Mouse (Mus musculus): ENCODE data around the gene Rapgef4.

Gene Rapgef4

GRCm38 (mm10) chr2:71982868-71983597 is 2.0 kb downstream of the Rapgef4 start:
- DNase-seq (ENCODE audit: extremely low spot score, low spot score), result no peak

GRCm38 (mm10) chr2:71985730-71986129 is 4.7 kb downstream of the Rapgef4 start:
- DNase-seq (ENCODE audit: extremely low spot score, low spot score), result no peak

GRCm38 (mm10) chr2:71986276-71986848 is 5.3 kb downstream of the Rapgef4 start:
- DNase-seq (ENCODE audit: extremely low spot score, low spot score), result no peak

- peak; percentile 35 for DNase-seq (ENCODE audit: extremely low spot score, low spot score)
Observed at GRCm38 (mm10) chr2:71988572-71988971, 7.5 kb downstream of the Rapgef4 start.

- no peak for DNase-seq (ENCODE audit: extremely low spot score, low spot score)
Observed at GRCm38 (mm10) chr2:71992129-71992528, 11.1 kb downstream of the Rapgef4 start.

- DNase-seq (ENCODE audit: extremely low spot score, low spot score), result no peak
Observed at GRCm38 (mm10) chr2:71993729-71994423, 12.8 kb downstream of the Rapgef4 start.

- no peak for DNase-seq (ENCODE audit: extremely low spot score, low spot score)
Observed at GRCm38 (mm10) chr2:71998531-71998930, 17.5 kb downstream of the Rapgef4 start.

GRCm38 (mm10) chr2:72000102-72000501 is 19.1 kb downstream of the Rapgef4 start:
- DNase-seq (ENCODE audit: extremely low spot score, low spot score), result no peak

- DNase-seq (ENCODE audit: extremely low spot score, low spot score), result no peak
Observed at GRCm38 (mm10) chr2:72002843-72003370, 21.9 kb downstream of the Rapgef4 start.

- DNase-seq (ENCODE audit: extremely low spot score, low spot score), result no peak
Observed at GRCm38 (mm10) chr2:72003756-72004525, 22.9 kb downstream of the Rapgef4 start.

GRCm38 (mm10) chr2:72005051-72005450 is 24.0 kb downstream of the Rapgef4 start:
- DNase-seq (ENCODE audit: extremely low spot score, low spot score), result no peak

GRCm38 (mm10) chr2:72009446-72010218 is 28.6 kb downstream of the Rapgef4 start:
- no peak for DNase-seq (ENCODE audit: extremely low spot score, low spot score)

- DNase-seq (ENCODE audit: extremely low spot score, low spot score), result no peak
Observed at GRCm38 (mm10) chr2:72015366-72015765, 34.3 kb downstream of the Rapgef4 start.

GRCm38 (mm10) chr2:72016013-72016412 is 35.0 kb downstream of the Rapgef4 start:
- no peak for DNase-seq (ENCODE audit: extremely low spot score, low spot score)

- no peak for DNase-seq (ENCODE audit: extremely low spot score, low spot score)
Observed at GRCm38 (mm10) chr2:72017168-72017567, 36.1 kb downstream of the Rapgef4 start.

GRCm38 (mm10) chr2:72018736-72019135 is 37.7 kb downstream of the Rapgef4 start:
- no peak for DNase-seq (ENCODE audit: extremely low spot score, low spot score)

- no peak for DNase-seq (ENCODE audit: extremely low spot score, low spot score)
Observed at GRCm38 (mm10) chr2:72020755-72021154, 39.7 kb downstream of the Rapgef4 start.

GRCm38 (mm10) chr2:72021440-72021839 is 40.4 kb downstream of the Rapgef4 start:
- no peak for DNase-seq (ENCODE audit: extremely low spot score, low spot score)

GRCm38 (mm10) chr2:72021845-72022244 is 40.8 kb downstream of the Rapgef4 start:
- DNase-seq (ENCODE audit: extremely low spot score, low spot score), result no peak

GRCm38 (mm10) chr2:72023791-72024190 is 42.8 kb downstream of the Rapgef4 start:
- DNase-seq (ENCODE audit: extremely low spot score, low spot score), result no peak

GRCm38 (mm10) chr2:72025660-72026059 is 44.6 kb downstream of the Rapgef4 start:
- DNase-seq (ENCODE audit: extremely low spot score, low spot score), result no peak

All from neural tube, embryonic 10.5 days (tissue).